Mouse (Mus musculus) bone marrow, adult 2 months (tissue): ENCODE measurements around the gene Ccser1.

Experiments used
- CTCF ChIP-seq: fragments of 200-500 bp; IDR thresholded peaks from 2 replicates; pipeline ENCODE4 v1.5.1; 2011; ENCODE audit warnings: low read length, control low read depth; ENCODE audit not compliant: control insufficient read depth, insufficient read depth
- POLR2A ChIP-seq: fragments of 200-500 bp; IDR thresholded peaks from 2 replicates; pipeline ENCODE4 v1.6.1; 2011; ENCODE audit warnings: low read depth, mild to moderate bottlenecking, control low read depth, low read length, borderline replicate concordance; ENCODE audit not compliant: control insufficient read depth

DNA sequence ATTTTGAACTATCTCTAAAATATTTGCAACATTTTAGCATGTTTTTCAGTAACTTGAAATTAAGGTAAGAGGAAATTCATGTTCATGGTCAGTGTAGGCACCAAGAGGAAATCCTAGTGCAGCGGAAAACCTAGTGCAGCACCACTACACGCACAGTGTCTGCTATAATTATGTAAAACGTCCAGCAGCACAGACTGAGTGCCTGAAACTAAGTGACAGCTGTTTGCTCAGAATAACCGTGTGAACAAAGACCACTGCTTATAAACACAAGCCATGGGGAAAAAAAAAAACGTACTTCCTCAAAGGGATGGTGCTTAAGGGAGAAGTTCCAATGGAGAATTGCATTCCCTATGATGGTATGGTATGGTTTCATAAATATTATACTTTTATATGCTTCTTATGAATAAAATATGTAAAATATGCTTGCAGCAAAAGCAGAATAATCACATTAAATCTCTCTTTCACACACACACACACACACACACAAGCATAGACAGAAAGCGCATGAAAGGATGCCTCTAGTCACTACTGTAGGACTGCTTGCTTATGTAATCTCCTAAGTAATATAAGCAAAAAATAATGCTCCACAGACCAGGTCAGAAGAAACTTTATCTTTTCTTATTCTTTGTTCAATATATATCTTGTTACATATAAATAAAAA is 886.4 kb downstream of the Ccser1 start:
- no peak for TF ChIP-seq CTCF
- no peak for TF ChIP-seq POLR2A
